ENCODE assay signal across 23 mouse cellular contexts in genomic region chr2:19596988-19597387, GRCm38 (mm10). TPM values are rescaled to one million over a fixed set of nuclear protein-coding genes. Genes with fewer than 3 reads are reported as not detected.
"Had no signal": no experiment of that assay in that cellular context is flagged by ENCODE, and none has a peak within 500 bp of the region (broad histone marks: within the 10 kb centered on the region; RNA-seq: fewer than 3 reads in every experiment).

No protein-coding gene starts in this region.

- H3K4me3 ChIP-seq: limb, embryonic 15.5 days; liver, embryonic 12.5 days; midbrain, embryonic 10.5 days; myocyte; neural tube, embryonic 15.5 days had no signal

- H3K4me2 ChIP-seq: limb, embryonic 15.5 days; liver, embryonic 12.5 days; lung, embryonic 14.5 days; neural tube, embryonic 15.5 days had no signal

- H3K36me3 ChIP-seq: limb, embryonic 15.5 days; liver, embryonic 12.5 days; midbrain, embryonic 10.5 days; neural tube, embryonic 15.5 days had no signal

- H3K9ac ChIP-seq: limb, embryonic 15.5 days; liver, embryonic 12.5 days; lung, embryonic 14.5 days; neural tube, embryonic 15.5 days had no signal

- H3K4me1 ChIP-seq: limb, embryonic 15.5 days; liver, embryonic 12.5 days; midbrain, embryonic 10.5 days; neural tube, embryonic 15.5 days had no signal

- H3K27ac ChIP-seq: limb, embryonic 15.5 days; liver, embryonic 12.5 days; midbrain, embryonic 10.5 days; neural tube, embryonic 15.5 days had no signal

- ATAC-seq: intestine, embryonic 16.5 days; liver, embryonic 12.5 days had no signal

- DNase-seq: layer of hippocampus, postnatal 36 days; lung, embryonic 14.5 days; lung, postnatal 10 days; lung, postnatal 4 days; midbrain, embryonic 14.5 days; right cerebral cortex, adult 18-20 months; right cerebral cortex, postnatal 25 days; thymus, postnatal 36 days had no signal

- H3K9me3 ChIP-seq: limb, embryonic 15.5 days; liver, embryonic 12.5 days; midbrain, embryonic 10.5 days; neural tube, embryonic 15.5 days had no signal

- H3K27me3 ChIP-seq: limb, embryonic 15.5 days; liver, embryonic 12.5 days; neural tube, embryonic 15.5 days had no signal

RNA-seq across cellular contexts. Expression of gene 4921504E06Rik, which starts 43.3 kb away (rescaled TPM):
- total RNA-seq: layer of hippocampus, postnatal 36 days; left cerebral cortex, adult 8-10 months; left cerebral cortex, postnatal 25 days; megakaryocyte, adult 5-6 weeks had no signal
- polyA plus RNA-seq: intestine, embryonic 16.5 days; limb, embryonic 11.5 days; limb, embryonic 15.5 days; liver, embryonic 12.5 days; liver, embryonic 16.5 days; lung, embryonic 14.5 days; midbrain, embryonic 10.5 days; myocyte; neural tube, embryonic 11.5 days; neural tube, embryonic 15.5 days; small intestine, adult 2 months; stomach, embryonic 16.5 days; thymus, postnatal 0 days had no signal
